Mouse (Mus musculus) brain, adult 2 months (tissue): ENCODE results near the gene Parg.
"Not testable (repeated sequence)": the region's sequence is repeated elsewhere in the genome, so short reads cannot be mapped to it uniquely, and the experiment has no call there.

Experiments used
- DNase-seq: peaks from one replicate; pipeline ENCODE4 v3.0.0; 2011; ENCODE audit warnings: low read depth, low spot score

The Parg gene

GRCm38 (mm10) chr14:32201791-32202451, at the start of gene Parg, which contains the start of gene Timm23:
Parg (plus strand) TSS chr14:32201949.
Timm23 (minus strand) TSS chr14:32201898.
- DNase-seq, result peak; percentile 96

GRCm38 (mm10) chr14:32152243-32152965, 49.3 kb upstream of the Parg start:
- DNase-seq, result no peak

DNA sequence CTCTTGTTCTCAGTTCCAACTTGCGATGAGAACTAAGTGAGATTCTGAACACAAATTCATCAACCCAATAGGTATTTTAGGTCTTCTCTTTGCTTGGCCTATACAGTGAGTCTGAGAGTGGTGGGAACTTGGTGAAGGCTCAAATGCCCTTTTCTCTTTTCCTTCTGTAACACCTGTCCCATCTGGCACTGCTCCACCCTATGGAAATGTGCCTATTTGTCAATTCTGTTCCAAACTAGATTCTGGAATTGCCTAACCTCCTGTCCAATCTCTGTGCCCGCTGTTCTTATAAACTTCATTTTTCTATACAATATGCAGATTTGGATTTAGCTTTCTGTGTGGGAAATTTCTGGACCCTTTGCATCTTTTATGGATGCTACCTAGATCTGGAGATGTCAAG, 48.6 kb upstream of the Parg start:
- no peak for DNase-seq

- no peak for DNase-seq
Observed at GRCm38 (mm10) chr14:32154758-32155157, 47.0 kb upstream of the Parg start.

DNA sequence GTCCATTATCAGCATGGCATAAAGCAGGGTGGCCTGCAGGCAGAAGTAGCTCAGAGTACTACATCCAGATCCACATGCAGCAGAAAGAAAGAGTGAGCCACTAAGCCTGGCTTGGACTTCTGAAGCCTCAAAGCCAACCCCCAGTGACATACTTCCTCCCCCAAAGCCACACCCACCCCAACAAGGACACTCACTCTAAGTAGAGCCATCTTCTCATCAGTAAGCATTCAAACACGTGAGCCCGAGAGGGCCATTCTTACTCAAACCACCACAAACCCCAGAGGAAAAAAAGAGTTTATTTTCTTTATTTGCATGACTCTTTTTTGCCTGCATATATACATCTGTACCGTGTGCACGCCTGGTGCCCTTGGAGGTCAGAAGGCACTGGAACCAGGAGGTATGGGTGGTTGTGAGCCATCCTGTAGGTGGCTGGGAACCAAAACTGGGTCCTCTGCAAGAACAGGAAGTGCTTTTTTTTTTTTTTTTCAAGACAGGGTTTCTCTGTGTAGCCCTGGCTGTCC, 42.5 kb upstream of the Parg start:
- peak; percentile 25 for DNase-seq

GRCm38 (mm10) chr14:32159690-32160246, 42.0 kb upstream of the Parg start, which contains the start of gene Ncoa4:
Ncoa4 (plus strand) TSS chr14:32159865.
- peak; percentile 99 for DNase-seq

- DNase-seq, result no peak
Observed at GRCm38 (mm10) chr14:32160563-32160962, 41.2 kb upstream of the Parg start.

GRCm38 (mm10) chr14:32161090-32161885, 40.5 kb upstream of the Parg start:
- DNase-seq, result no peak

GRCm38 (mm10) chr14:32162231-32162630, 39.5 kb upstream of the Parg start:
- DNase-seq, result no peak

DNA sequence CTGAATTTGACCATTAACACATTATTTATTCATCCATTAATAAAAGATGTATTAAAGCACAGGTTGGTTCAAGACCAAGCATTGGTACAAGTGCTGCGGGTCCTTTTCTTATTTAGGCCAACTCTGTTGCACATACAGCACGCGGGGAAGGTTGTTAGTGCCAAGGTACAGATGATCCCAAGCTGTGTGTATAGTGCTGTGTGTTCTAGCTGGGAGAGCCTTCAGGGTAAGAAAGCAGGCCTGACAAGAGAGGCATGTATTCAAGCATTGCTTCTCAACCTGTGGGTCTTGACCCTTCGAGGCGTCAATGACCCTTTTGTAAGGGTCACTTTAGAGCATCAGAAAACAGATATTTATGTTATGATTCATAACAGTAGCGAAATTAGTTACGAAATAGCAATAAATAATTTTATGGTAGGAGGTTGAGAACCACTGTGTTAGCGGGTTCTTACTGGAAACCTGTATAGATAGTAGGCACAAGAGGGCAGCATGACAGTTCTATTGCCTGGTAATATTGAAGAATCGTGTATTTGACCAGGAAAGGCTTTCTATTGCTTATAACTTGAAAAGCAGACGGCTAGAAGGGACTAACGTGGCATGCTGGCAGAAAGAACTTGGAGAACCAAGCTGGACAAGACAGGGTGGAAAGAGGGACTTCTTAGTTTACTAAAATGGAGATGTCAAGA, 38.4 kb upstream of the Parg start:
- DNase-seq, result no peak

GRCm38 (mm10) chr14:32164173-32165051, 37.3 kb upstream of the Parg start:
- no peak for DNase-seq

DNA sequence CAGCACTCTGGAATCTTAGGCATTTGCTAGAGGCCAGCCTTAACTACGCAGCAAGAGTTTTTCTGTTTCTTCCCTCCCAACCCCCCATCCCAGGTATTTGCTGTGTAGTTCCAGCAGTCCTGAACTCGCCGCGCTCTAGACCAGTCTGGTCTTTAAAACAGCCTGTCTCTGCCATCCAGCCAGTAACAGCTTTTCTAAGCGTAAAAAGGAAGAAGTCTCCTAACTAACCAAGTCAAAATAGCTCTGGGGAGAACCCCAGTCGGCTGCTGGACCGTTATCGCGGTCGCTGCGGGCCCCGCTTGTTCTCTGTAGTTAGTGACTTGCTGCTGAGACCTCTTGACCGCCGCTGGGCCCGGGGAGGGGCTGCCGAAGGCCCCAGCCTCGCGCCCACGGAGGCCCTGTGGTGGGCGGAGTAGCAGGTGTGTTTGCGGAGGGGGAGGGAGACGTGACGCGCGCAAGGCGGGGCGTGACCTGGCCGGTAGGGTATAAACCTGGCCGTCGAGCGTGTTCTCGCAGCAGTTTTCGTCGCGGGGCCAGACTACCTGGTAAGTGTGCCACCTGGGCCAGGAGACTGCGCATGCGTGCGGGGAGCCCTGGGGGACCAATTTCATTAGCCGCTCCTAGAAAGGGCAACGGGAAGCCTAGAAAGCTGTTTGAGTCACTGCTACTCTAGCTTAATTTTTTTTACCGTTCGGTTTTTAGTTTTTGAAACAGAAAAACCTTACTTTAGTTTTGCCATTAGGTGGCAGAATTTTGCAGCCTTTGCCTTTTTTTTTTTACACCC, 36.3 kb upstream of the Parg start:
- peak; percentile 88 for DNase-seq

- no peak for DNase-seq
Observed at GRCm38 (mm10) chr14:32166062-32166441, 35.7 kb upstream of the Parg start.

DNA sequence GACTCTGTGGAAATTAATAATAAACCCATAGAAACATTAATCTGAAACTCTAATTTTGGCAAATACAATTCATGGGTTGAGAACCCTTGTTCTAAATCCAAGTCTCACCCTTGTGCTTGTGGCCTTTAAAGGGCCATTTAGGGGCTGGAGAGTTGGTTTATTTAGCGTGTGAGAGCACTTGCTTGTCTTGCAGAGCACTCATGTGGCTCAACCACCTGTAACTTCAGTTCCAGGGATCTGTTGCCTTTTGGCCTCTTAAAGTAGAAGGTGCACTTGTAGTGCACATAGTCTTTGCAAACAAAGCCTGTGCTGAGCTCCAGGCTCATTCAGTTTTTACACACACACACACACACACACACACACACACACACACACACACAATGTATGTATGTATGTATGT, 34.9 kb upstream of the Parg start:
- DNase-seq, result no peak

DNA sequence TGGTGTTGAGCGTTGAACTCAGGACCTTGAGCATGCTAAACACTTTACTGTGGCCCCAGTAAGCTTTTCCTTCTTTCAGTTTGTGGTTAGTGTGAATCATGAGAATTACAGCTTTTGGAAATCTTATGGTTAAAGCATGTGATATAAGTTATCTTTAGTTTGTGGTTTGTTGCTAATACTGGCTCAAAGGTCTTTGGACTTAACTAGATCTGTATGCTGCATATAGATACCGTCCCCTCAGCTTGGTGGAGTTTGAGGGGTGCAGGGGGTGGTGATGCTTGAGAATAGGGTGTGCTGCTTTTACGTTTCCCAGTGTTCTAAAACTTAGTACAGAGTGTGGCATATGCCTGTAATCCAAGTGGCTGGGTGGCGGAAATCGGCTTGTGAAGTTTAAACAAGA, 34.4 kb upstream of the Parg start:
- DNase-seq, result no peak

DNA sequence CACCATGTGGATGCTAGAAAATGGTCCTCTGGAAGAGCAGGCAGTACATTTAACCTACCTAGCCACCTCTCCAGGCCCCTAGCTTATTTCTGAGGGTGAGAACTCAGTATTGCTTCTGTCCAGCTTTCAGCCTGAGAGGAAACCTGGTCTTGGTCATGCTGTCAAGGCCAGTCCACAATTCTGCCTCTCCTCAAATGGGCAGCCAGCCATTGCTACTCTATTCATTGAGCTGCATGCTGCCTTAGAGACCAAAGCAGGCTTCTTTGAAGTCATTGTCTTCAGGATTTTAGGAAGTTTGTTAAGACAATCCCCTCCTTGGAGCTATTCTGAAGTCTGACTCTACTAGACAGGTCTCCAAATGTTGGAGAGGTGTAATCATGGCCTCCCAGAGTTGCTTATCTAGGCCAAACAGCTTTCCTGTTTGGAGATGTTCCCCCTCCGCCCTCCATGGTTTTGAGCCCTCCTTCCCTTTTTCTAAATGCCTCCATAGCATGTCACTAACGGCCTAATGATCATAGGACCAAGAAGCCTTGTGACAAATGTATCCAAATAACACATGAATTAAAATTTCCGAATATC, 33.0 kb upstream of the Parg start:
- no peak for DNase-seq

DNA sequence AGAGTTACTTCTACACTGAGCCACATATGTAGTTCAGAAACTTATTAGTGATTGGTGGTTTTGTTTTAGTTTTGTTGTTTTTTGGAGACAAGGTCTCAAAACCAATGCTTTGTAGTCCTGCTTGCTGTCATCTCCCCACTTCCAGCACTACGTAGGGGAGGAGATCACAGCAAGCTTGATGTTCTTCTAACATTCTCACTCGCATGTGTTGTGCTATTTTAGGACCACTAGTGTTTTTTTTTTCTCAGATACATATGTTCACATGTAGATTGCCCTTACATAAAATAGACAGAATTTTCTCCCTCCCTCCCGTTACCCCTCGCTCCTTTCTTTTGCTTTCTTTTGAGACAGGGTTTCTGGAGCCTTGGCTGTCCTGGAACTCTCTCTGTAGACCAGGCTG, 31.6 kb upstream of the Parg start:
- DNase-seq, result peak; percentile 22

DNA sequence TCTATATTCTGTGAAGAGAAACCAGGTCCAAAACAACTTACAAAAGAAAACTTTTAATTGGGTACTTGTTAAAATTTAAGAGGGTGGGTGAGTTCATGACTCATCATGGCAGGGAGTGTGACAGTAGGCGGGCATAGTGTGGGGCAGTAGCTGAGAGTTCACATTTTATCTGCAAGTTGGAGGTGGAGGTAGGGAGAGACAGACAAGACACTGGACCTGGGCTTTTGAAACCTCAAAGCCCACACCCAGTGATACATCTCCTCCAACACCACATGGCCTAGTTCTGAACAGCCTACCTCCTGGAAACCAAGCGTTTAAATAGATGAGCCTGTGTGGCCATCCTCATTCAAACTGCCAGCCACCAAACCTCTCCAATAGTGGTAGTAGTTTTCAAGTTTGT, 26.4 kb upstream of the Parg start:
- peak; percentile 35 for DNase-seq

GRCm38 (mm10) chr14:32176590-32176989, 25.2 kb upstream of the Parg start:
- not testable (repeated sequence) for DNase-seq
